Mouse (Mus musculus): ENCODE results near the gene Ormdl3.

The Ormdl3 gene

GRCm38 (mm10) chr11:98550975-98551828 is 36.0 kb downstream of the Ormdl3 start, which contains the start of gene Zpbp2:
Zpbp2 (plus strand) TSS chr11:98551097.
- in situ Hi-C loops (cut with MseI, MboI): no loop called here

- in situ Hi-C loops (cut with MseI, MboI): no loop called here
Measured at GRCm38 (mm10) chr11:98550311-98550974, 36.7 kb downstream of the Ormdl3 start.

- in situ Hi-C loops (cut with MseI, MboI): no loop called here
Measured at GRCm38 (mm10) chr11:98549363-98549762, 37.8 kb downstream of the Ormdl3 start.

- in situ Hi-C loops (cut with MseI, MboI): no loop called here
Measured at GRCm38 (mm10) chr11:98547308-98547693, 39.9 kb downstream of the Ormdl3 start.

GRCm38 (mm10) chr11:98546529-98547307 is 40.5 kb downstream of the Ormdl3 start:
- in situ Hi-C loops (cut with MseI, MboI): no loop called here

- in situ Hi-C loops (cut with MseI, MboI): no loop called here
Measured at GRCm38 (mm10) chr11:98545711-98546231, 41.4 kb downstream of the Ormdl3 start, which contains the start of gene Ikzf3. Ikzf3 (minus strand) TSS chr11:98546031.

- in situ Hi-C loops (cut with MseI, MboI): no loop called here
Measured at GRCm38 (mm10) chr11:98544890-98545677, 42.1 kb downstream of the Ormdl3 start.

- in situ Hi-C loops (cut with MseI, MboI): no loop called here
Measured at GRCm38 (mm10) chr11:98543414-98543813, 43.8 kb downstream of the Ormdl3 start.

GRCm38 (mm10) chr11:98542553-98542952 is 44.6 kb downstream of the Ormdl3 start:
- in situ Hi-C loops (cut with MseI, MboI): no loop called here

GRCm38 (mm10) chr11:98540319-98540718 is 46.8 kb downstream of the Ormdl3 start:
- in situ Hi-C loops (cut with MseI, MboI): no loop called here

GRCm38 (mm10) chr11:98537480-98538034 is 49.6 kb downstream of the Ormdl3 start:
- in situ Hi-C loops (cut with MseI, MboI): no loop called here

Data from mouse trophoblast stem cell (cell line).